Mouse (Mus musculus) midbrain, postnatal 0 days (tissue): ENCODE data around the gene Npy4r. TPM values are rescaled to one million over a fixed set of nuclear protein-coding genes. Genes with fewer than 3 reads are reported as not detected.

ENCODE experiments used
- ATAC-seq: fragments of 200-750 bp; cut with Nextera tagmentation; 2 replicates; pipeline ENCODE4 v1.8.0; 2017; ENCODE audit warnings: moderate number of reproducible peaks, mild to moderate bottlenecking, moderate TSS enrichment, moderate library complexity; ENCODE audit not compliant: low FRiP score
- DNase-seq: peaks from one replicate; pipeline ENCODE4 v3.0.0-alpha.2; 2015; ENCODE audit warnings: low spot score
- H3K27ac ChIP-seq: fragments of 300-500 bp; sonication (generic); 2 replicates; pipeline ENCODE4 v1.5.1; 2014; ENCODE audit warnings: low read depth, mild to moderate bottlenecking, low read length, mixed read lengths
- H3K27me3 ChIP-seq: fragments of 300-500 bp; sonication (generic); 2 replicates; pipeline ENCODE4 v1.6.1; 2014; ENCODE audit warnings: low read length, control low read depth, mixed read lengths; ENCODE audit not compliant: insufficient read depth
- H3K36me3 ChIP-seq: fragments of 300-500 bp; sonication (generic); 2 replicates; pipeline ENCODE4 v1.6.1; 2014; ENCODE audit warnings: low read length, control low read depth, mixed read lengths; ENCODE audit not compliant: insufficient read depth
- H3K4me1 ChIP-seq: fragments of 300-500 bp; sonication (generic); 2 replicates; pipeline ENCODE4 v1.6.1; 2014; ENCODE audit warnings: mild to moderate bottlenecking, control low read depth, antibody characterized with exemption, low read length, mixed read lengths; ENCODE audit not compliant: insufficient read depth
- H3K4me2 ChIP-seq: fragments of 300-500 bp; sonication (generic); 2 replicates; pipeline ENCODE4 v1.6.1; 2014; ENCODE audit warnings: low read depth, mild to moderate bottlenecking, low read length, mixed read lengths; ENCODE audit not compliant: poor library complexity, severe bottlenecking
- H3K4me3 ChIP-seq: fragments of 300-500 bp; sonication (generic); 2 replicates; pipeline ENCODE4 v1.5.1; 2014; ENCODE audit warnings: low read depth, mild to moderate bottlenecking, low read length, moderate library complexity
- H3K9ac ChIP-seq: fragments of 300-500 bp; sonication (generic); replicated peaks from 2 replicates; pipeline ENCODE4 v1.6.1; 2014; ENCODE audit warnings: mild to moderate bottlenecking, low read length, moderate library complexity, mixed read lengths; ENCODE audit not compliant: poor library complexity, severe bottlenecking
- H3K9me3 ChIP-seq: fragments of 300-500 bp; sonication (generic); 2 replicates; pipeline ENCODE4 v1.6.1; 2016; ENCODE audit warnings: low read length, control low read depth
- CTCF ChIP-seq: IDR thresholded peaks from 2 replicates; pipeline ENCODE4 v1.5.1; 2016; ENCODE audit warnings: antibody characterized with exemption, mild to moderate bottlenecking
- WGBS: fragments of 180-500 bp; shearing (Covaris S2); extraction: QIAGEN DNeasy Blood & Tissue Kit; methylation state at CpG from one replicate; pipeline ENCODE4 v1.1.7; 2014; 5-methylcytosine and 5-hydroxymethylcytosine counted together
- polyA plus RNA-seq: library from polyadenylated mRNA; unstranded; fragments of >200 nt; fragmentation: Nextera tagmentation; extraction: Ambion mirVana; gene quantifications from 2 replicates; pipeline ENCODE4 v1.2.1, GENCODE M21; 2015
- total RNA-seq: library from RNA; depleted of rRNA; stranded (reverse); fragments of >200 nt; gene quantifications from 2 replicates; pipeline ENCODE4 v1.2.3, GENCODE M21; 2014; rRNA removed

Gene Npy4r
- total and polyA plus RNA-seq, 2 experiments from 2014 or later, result 0.21 to 0.33 TPM

DNA sequence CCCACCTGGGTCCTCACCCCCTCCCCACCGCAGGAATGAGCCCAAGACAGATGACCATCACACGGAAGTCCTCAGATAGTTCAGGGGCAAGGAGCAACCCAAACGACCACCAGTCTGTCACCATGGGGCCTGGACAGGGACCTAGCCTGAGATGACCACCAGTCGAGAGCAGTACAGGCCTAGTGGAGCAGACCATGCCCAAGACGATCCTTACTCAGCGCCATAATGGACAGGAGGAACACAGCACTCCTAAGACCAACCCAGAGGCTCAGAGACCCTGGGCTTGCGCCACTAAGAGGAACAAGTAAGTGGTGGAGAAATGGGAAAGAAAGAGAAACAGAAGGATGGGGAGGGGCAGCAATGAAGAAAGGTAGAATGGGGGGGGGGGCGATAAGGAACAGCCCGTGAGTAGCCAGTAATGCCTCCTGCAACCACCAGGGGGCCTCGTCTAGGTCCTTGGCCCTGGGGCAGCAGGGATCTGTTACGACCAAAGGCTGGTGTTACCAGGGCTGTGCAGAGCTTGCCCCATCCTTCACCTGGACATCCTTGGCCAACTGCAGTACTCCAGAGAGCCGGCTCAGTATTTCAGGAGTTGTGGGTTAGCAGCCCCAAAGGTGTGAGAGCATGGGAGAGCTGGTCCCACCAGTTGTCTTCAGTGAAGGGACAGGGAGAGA, 45.8 kb downstream of the Npy4r start:
- peak; percentile 58 for TF ChIP-seq CTCF
- no peak overlapping the region for H3K27ac ChIP-seq
- DNase-seq (no peak), ATAC-seq (no peak)
- H3K36me3 ChIP-seq, result no peaks in the 10 kb centered on the region
- no peak overlapping the region for H3K9ac ChIP-seq
- no peaks in the 10 kb centered on the region for H3K4me1 ChIP-seq
- H3K4me2 ChIP-seq, result no peak overlapping the region
- H3K27me3 ChIP-seq, result no peaks in the 10 kb centered on the region
- H3K4me3 ChIP-seq, result no peak overlapping the region
- no peaks in the 10 kb centered on the region for H3K9me3 ChIP-seq
- WGBS, result 62% methylated on average over 11 of the region's 12 CpGs

DNA sequence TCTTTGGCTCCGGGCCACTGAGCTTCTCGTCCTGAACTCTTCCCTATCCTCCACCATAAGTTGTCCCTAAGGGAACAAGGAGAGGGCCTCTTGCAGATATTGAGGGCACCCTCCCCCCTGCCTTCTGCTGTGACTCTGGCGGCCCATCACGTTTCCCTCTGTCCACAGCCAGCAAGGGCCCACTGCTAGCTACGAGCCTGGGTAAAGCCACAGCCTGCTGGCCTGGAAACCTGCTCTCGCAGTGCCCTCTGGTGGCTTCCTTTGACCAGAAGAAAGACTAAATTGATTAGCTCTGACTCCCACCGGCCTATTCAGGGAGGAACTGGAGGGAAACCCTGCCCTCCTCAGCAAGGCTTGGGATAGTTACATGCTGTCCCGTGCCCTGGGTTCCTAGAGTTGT, 47.4 kb downstream of the Npy4r start:
- no peaks in the 10 kb centered on the region for H3K36me3 ChIP-seq
- ATAC-seq (0 out of 2 replicates have a peak, but pooled peaks have one; percentile 20), DNase-seq (peak; percentile 73)
- H3K27me3 ChIP-seq, result no peaks in the 10 kb centered on the region
- 23% methylated on average over 8 of the region's 8 CpGs for WGBS
- H3K27ac ChIP-seq, result no peak overlapping the region
- H3K4me1 ChIP-seq, result no peaks in the 10 kb centered on the region
- peak; percentile 75 for TF ChIP-seq CTCF
- no peak overlapping the region for H3K4me2 ChIP-seq
- no peaks in the 10 kb centered on the region for H3K9me3 ChIP-seq
- H3K4me3 ChIP-seq, result no peak overlapping the region
- no peak overlapping the region for H3K9ac ChIP-seq

DNA sequence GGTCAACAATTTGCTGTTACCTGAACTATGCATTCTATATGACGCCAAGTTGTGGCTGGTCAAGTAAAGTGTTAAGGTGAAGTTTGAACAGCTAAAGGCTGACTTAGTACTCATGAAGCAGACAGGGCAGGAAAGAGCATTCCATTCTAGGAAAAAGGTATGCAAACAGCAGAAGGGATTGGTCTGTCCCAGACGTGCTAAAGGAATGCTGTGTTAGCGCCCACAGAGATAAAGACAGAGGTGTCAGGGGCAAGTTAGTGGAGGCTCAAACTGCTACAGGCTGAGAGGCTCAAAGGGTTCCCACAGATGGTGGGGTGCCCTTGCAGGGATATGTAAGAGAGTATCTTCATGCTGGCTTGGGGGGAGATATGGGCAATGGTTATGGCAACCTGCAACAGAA, 48.4 kb downstream of the Npy4r start:
- TF ChIP-seq CTCF, result no peak

GRCm38 (mm10) chr14:34102601-34103000, 49.7 kb downstream of the Npy4r start, which contains the start of gene A630023A22Rik:
TSS of gene A630023A22Rik (minus strand) at chr14:34102754.
- no peak for TF ChIP-seq CTCF
- 83% methylated on average over 5 of the region's 5 CpGs for WGBS

More for the DNA sequence above, 48.4 kb downstream of the Npy4r start:
- WGBS, result 88% methylated on average over 3 of the region's 3 CpGs
- H3K9me3 ChIP-seq, result no peaks in the 10 kb centered on the region
- H3K36me3 ChIP-seq, result no peaks in the 10 kb centered on the region
- no peak overlapping the region for H3K4me3 ChIP-seq
- no peak overlapping the region for H3K27ac ChIP-seq
- no peaks in the 10 kb centered on the region for H3K27me3 ChIP-seq
- ATAC-seq (no peak), DNase-seq (no peak)
- no peak overlapping the region for H3K9ac ChIP-seq
- H3K4me2 ChIP-seq, result no peak overlapping the region
- H3K4me1 ChIP-seq, result no peaks in the 10 kb centered on the region

DNA sequence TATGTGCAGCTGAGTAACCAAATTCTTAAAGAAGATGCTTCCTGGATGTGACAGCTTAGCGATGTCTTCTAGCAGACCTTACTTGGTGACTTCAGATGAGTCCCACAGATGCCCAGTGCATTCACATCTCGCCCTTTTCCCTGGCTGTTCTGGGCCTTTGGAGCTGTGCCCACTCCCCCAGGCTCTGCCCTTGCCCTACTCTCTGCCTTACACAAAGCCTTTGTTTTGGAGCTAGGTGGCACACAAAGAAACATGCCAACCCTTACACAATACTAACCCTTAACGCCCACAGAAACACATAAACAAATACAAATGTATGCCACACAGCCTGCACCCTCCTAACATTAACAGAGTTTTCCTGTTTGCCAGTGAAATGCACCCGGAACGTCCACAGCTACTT, 56.1 kb downstream of the Npy4r start:
- H3K9ac ChIP-seq, result no peak overlapping the region
- DNase-seq, result no peak
- H3K9me3 ChIP-seq, result no peaks in the 10 kb centered on the region
- 80% methylated on average over 5 of the region's 5 CpGs for WGBS
- no peak overlapping the region for H3K4me2 ChIP-seq
- H3K36me3 ChIP-seq, result no peaks in the 10 kb centered on the region
- no peak overlapping the region for H3K4me3 ChIP-seq
- H3K27ac ChIP-seq, result no peak overlapping the region
- no peak for ATAC-seq
- H3K4me1 ChIP-seq, result no peaks in the 10 kb centered on the region
- TF ChIP-seq CTCF, result no peak
- no peaks in the 10 kb centered on the region for H3K27me3 ChIP-seq

More at GRCm38 (mm10) chr14:34102601-34103000, 49.7 kb downstream of the Npy4r start, which contains the start of gene A630023A22Rik:
- Histone ChIP-seq H3K27ac (no peak within 1 kb of the TSS), H3K4me2 (no peak within 1 kb of the TSS), H3K9ac (no peak within 1 kb of the TSS), H3K9me3 (no peaks in the 10 kb centered on the region), H3K4me1 (no peaks in the 10 kb centered on the region), H3K36me3 (no peaks in the 10 kb centered on the region), H3K27me3 (no peaks in the 10 kb centered on the region), H3K4me3 (no peak within 1 kb of the TSS)
- DNase-seq (no peak), ATAC-seq (no peak)

Other genes with a start within 250 kb of the Npy4r start
- 5.3 and 13.3 TPM in 2 replicates for gene Gdf10, start 228.9 kb downstream of the Npy4r start, total RNA-seq
- gene Gdf10, start 228.9 kb downstream of the Npy4r start, polyA plus RNA-seq, result 3.2 and 3.7 TPM in 2 replicates
- gene Gdf2, start 211.4 kb downstream of the Npy4r start, total RNA-seq, result 0.09 and 0.11 TPM in 2 replicates
- not detected in 2 replicates for gene Gdf2, start 211.4 kb downstream of the Npy4r start, polyA plus RNA-seq
- 0.16 and 0.47 TPM in 2 replicates for gene Rbp3, start 198.5 kb downstream of the Npy4r start, total RNA-seq
- gene Rbp3, start 198.5 kb downstream of the Npy4r start, polyA plus RNA-seq, result 0.07 and 0.31 TPM in 2 replicates
- 4.7 and 4.9 TPM in 2 replicates for gene Zfp488, start 173.7 kb downstream of the Npy4r start, total RNA-seq
- 0.80 and 0.98 TPM in 2 replicates for gene Zfp488, start 173.7 kb downstream of the Npy4r start, polyA plus RNA-seq
- not detected in 2 replicates for gene Gm30083, start 137.3 kb downstream of the Npy4r start, total RNA-seq
- not detected in 2 replicates for gene Gm30083, start 137.3 kb downstream of the Npy4r start, polyA plus RNA-seq
- not detected in 2 replicates for gene Gm5460, start 135.7 kb downstream of the Npy4r start, total RNA-seq
- not detected in 2 replicates for gene Gm5460, start 135.7 kb downstream of the Npy4r start, polyA plus RNA-seq
- gene Antxrl, start 99.8 kb downstream of the Npy4r start, total RNA-seq, result not detected in 2 replicates
- gene Antxrl, start 99.8 kb downstream of the Npy4r start, polyA plus RNA-seq, result not detected in 2 replicates
- 0.24 and 0.93 TPM in 2 replicates for gene Anxa8, start 66.5 kb downstream of the Npy4r start, total RNA-seq
- gene Anxa8, start 66.5 kb downstream of the Npy4r start, polyA plus RNA-seq, result 0.73 and 0.77 TPM in 2 replicates
- gene A630023A22Rik, start 49.7 kb downstream of the Npy4r start, total RNA-seq, result not detected in 2 replicates
- not detected in 2 replicates for gene A630023A22Rik, start 49.7 kb downstream of the Npy4r start, polyA plus RNA-seq
- 44.6 and 49.3 TPM in 2 replicates for gene Gprin2, start 49.2 kb upstream of the Npy4r start, total RNA-seq
- 7.2 and 7.7 TPM in 2 replicates for gene Gprin2, start 49.2 kb upstream of the Npy4r start, polyA plus RNA-seq
- 2.1 and 2.6 TPM in 2 replicates for gene Syt15, start 67.1 kb upstream of the Npy4r start, total RNA-seq
- 0.80 and 0.96 TPM in 2 replicates for gene Syt15, start 67.1 kb upstream of the Npy4r start, polyA plus RNA-seq
- gene Shld2, start 158.0 kb upstream of the Npy4r start, total RNA-seq, result 6.4 and 8.2 TPM in 2 replicates
- gene Shld2, start 158.0 kb upstream of the Npy4r start, polyA plus RNA-seq, result 6.9 and 8.5 TPM in 2 replicates
- gene Glud1, start 158.2 kb upstream of the Npy4r start, total RNA-seq, result 185 and 192 TPM in 2 replicates
- gene Glud1, start 158.2 kb upstream of the Npy4r start, polyA plus RNA-seq, result 114 TPM in 2 replicates
- gene Fam25c, start 202.9 kb upstream of the Npy4r start, total RNA-seq, result not detected in 2 replicates
- gene Fam25c, start 202.9 kb upstream of the Npy4r start, polyA plus RNA-seq, result not detected in 2 replicates
- 14.3 and 22.3 TPM in 2 replicates for gene Sncg, start 222.3 kb upstream of the Npy4r start, total RNA-seq
- gene Sncg, start 222.3 kb upstream of the Npy4r start, polyA plus RNA-seq, result 26.1 and 36.8 TPM in 2 replicates
- 2.9 TPM in 2 replicates for gene Mmrn2, start 223.0 kb upstream of the Npy4r start, total RNA-seq
- 2.1 and 2.6 TPM in 2 replicates for gene Mmrn2, start 223.0 kb upstream of the Npy4r start, polyA plus RNA-seq